Mouse (Mus musculus): Measurements from ENCODE around the gene Tex13b. TPM values are rescaled to one million over a fixed set of nuclear protein-coding genes. Genes with fewer than 3 reads are reported as not detected.
"Not testable (repeated sequence)": the region's sequence is repeated elsewhere in the genome, so short reads cannot be mapped to it uniquely, and the experiment has no call there.

Gene Tex13b
- polyA plus RNA-seq (2015; fragmentation: Nextera tagmentation; extraction: Ambion mirVana) = not detected in 2 replicates

GRCm38 (mm10) chrX:140813312-140814006 is at the start of gene Tex13b:
Gene Tex13b (minus strand): TSS chrX:140813433.
- H3K9ac ChIP-seq (ENCODE audit: low read length) = no peak within 1 kb of the TSS
- ATAC-seq (ENCODE audit: low read depth) = no peak
- no peak within 1 kb of the TSS for H3K4me3 ChIP-seq (ENCODE audit: low read length)
- no peaks in the 10 kb centered on the region for H3K36me3 ChIP-seq (ENCODE audit: control insufficient read depth, insufficient read depth, low read length)
- no peak within 1 kb of the TSS for H3K27ac ChIP-seq (ENCODE audit: low read length)
- no peaks in the 10 kb centered on the region for H3K9me3 ChIP-seq (ENCODE audit: control insufficient read depth, low read length)
- H3K4me1 ChIP-seq (replicated peaks; ENCODE audit: control insufficient read depth, insufficient read depth, low read length) = no peaks in the 10 kb centered on the region
- 93% methylated on average over 22 of the region's 22 CpGs for WGBS
- no peaks in the 10 kb centered on the region for H3K27me3 ChIP-seq (ENCODE audit: control insufficient read depth, insufficient read depth, low read depth, low read length)
- H3K4me2 ChIP-seq (ENCODE audit: low read depth, low read length) = no peak within 1 kb of the TSS

DNA sequence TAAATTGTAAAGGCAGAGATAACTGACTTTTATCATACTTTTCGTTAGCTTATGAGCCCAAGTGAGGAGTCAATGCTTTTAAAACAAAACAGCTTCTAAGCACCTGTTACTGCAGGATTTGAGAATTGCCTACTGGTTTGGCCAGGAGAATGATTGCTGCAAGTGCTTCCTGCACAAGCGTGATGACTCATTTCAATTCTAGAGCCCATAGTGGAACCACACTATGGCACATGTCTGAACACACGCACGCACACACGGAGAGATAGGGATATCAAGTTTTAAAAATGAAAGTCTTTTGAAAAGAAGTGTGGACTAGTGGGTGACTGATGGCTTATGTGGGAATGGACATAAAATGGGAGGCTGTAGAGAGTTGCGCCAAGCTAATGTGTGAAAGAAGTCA is 49.5 kb upstream of the Tex13b start:
- no peak for ATAC-seq (ENCODE audit: low read depth)
- Histone ChIP-seq H3K4me1 (replicated peaks; ENCODE audit: control insufficient read depth, insufficient read depth, low read length) (no peaks in the 10 kb centered on the region), H3K4me2 (ENCODE audit: low read depth, low read length) (no peak overlapping the region), H3K9ac (ENCODE audit: low read length) (no peak overlapping the region), H3K27me3 (ENCODE audit: control insufficient read depth, insufficient read depth, low read depth, low read length) (no peaks in the 10 kb centered on the region), H3K9me3 (ENCODE audit: control insufficient read depth, low read length) (no peaks in the 10 kb centered on the region), H3K4me3 (ENCODE audit: low read length) (no peak overlapping the region), H3K27ac (ENCODE audit: low read length) (no peak overlapping the region), H3K36me3 (ENCODE audit: control insufficient read depth, insufficient read depth, low read length) (no peaks in the 10 kb centered on the region)
- WGBS = 87% methylated on average over 6 of the region's 6 CpGs

DNA sequence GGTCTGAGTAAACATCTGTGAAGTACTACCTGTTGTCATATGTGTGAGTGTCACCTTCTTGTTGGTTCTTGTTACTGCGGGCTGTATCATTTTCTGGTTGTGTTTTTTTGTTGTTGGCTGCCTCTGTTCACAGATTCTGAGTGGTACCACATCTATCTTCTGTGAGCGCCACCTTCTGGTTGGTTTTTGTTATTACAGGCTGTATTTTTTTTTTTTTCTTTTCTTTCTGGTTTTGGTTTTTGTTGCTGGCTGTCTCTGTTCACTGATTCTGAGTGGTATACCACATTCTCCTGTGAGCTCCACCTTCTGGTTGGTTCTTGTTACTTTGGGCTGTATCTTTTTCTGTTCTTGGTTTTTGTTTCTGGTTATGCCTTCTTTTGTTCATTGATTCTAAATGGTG is 44.2 kb upstream of the Tex13b start:
- Histone ChIP-seq H3K9me3 (ENCODE audit: control insufficient read depth, low read length) (no peaks in the 10 kb centered on the region), H3K36me3 (ENCODE audit: control insufficient read depth, insufficient read depth, low read length) (no peaks in the 10 kb centered on the region), H3K27ac (ENCODE audit: low read length) (no peak overlapping the region), H3K9ac (ENCODE audit: low read length) (no peak overlapping the region), H3K27me3 (ENCODE audit: control insufficient read depth, insufficient read depth, low read depth, low read length) (no peaks in the 10 kb centered on the region; the same call in 1 of the 2 replicates), H3K4me3 (ENCODE audit: low read length) (no peak overlapping the region), H3K4me2 (ENCODE audit: low read depth, low read length) (no peak overlapping the region), H3K4me1 (replicated peaks; ENCODE audit: control insufficient read depth, insufficient read depth, low read length) (no peaks in the 10 kb centered on the region)
- 32% methylated on average over 2 of the region's 2 CpGs for WGBS
- no peak for ATAC-seq (ENCODE audit: low read depth)

DNA sequence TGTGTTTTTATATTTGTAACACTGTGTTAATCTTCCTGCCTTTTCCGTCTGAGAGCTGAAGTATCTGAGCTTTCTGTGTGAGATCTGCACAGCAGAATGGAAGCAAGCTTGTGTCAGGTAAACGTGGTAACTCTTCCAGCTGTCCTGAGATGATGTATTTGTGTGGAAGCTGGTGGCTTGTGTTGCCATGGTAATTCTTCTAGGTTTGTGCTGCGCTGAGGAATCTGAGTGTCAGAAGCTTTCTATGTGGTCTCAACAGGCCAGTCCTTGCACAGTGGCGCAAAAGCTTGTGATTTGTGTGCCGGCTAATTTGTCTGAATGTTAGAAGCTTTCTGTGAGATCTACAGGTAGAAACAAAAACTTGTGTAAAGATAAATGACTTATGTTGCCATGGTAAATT is 43.8 kb upstream of the Tex13b start:
- not testable (repeated sequence) for H3K36me3 ChIP-seq (ENCODE audit: control insufficient read depth, insufficient read depth, low read length); H3K4me2 ChIP-seq (ENCODE audit: low read depth, low read length); H3K4me3 ChIP-seq (ENCODE audit: low read length); H3K9me3 ChIP-seq (ENCODE audit: control insufficient read depth, low read length); H3K9ac ChIP-seq (ENCODE audit: low read length); H3K4me1 ChIP-seq (replicated peaks; ENCODE audit: control insufficient read depth, insufficient read depth, low read length); ATAC-seq (ENCODE audit: low read depth); H3K27me3 ChIP-seq (ENCODE audit: control insufficient read depth, insufficient read depth, low read depth, low read length); H3K27ac ChIP-seq (ENCODE audit: low read length)
- 58% methylated on average over 5 of the region's 5 CpGs for WGBS

GRCm38 (mm10) chrX:140854561-140854960 is 41.3 kb upstream of the Tex13b start:
- 59% methylated on average over 3 of the region's 3 CpGs for WGBS
- no peak overlapping the region for H3K4me2 ChIP-seq (ENCODE audit: low read depth, low read length)
- no peaks in the 10 kb centered on the region for H3K4me1 ChIP-seq (replicated peaks; ENCODE audit: control insufficient read depth, insufficient read depth, low read length)
- no peaks in the 10 kb centered on the region; the same call in 1 of the 2 replicates for H3K27me3 ChIP-seq (ENCODE audit: control insufficient read depth, insufficient read depth, low read depth, low read length)
- H3K9me3 ChIP-seq (ENCODE audit: control insufficient read depth, low read length) = no peaks in the 10 kb centered on the region
- H3K9ac ChIP-seq (ENCODE audit: low read length) = no peak overlapping the region
- no peaks in the 10 kb centered on the region for H3K36me3 ChIP-seq (ENCODE audit: control insufficient read depth, insufficient read depth, low read length)
- no peak overlapping the region for H3K4me3 ChIP-seq (ENCODE audit: low read length)
- H3K27ac ChIP-seq (ENCODE audit: low read length) = no peak overlapping the region
- ATAC-seq (ENCODE audit: low read depth) = no peak

GRCm38 (mm10) chrX:140845401-140845800 is 32.2 kb upstream of the Tex13b start:
- not testable (repeated sequence) for H3K9ac ChIP-seq (ENCODE audit: low read length); H3K27ac ChIP-seq (ENCODE audit: low read length); H3K4me3 ChIP-seq (ENCODE audit: low read length); H3K9me3 ChIP-seq (ENCODE audit: control insufficient read depth, low read length); H3K4me1 ChIP-seq (replicated peaks; ENCODE audit: control insufficient read depth, insufficient read depth, low read length); H3K27me3 ChIP-seq (ENCODE audit: control insufficient read depth, insufficient read depth, low read depth, low read length); ATAC-seq (ENCODE audit: low read depth); H3K4me2 ChIP-seq (ENCODE audit: low read depth, low read length); H3K36me3 ChIP-seq (ENCODE audit: control insufficient read depth, insufficient read depth, low read length)
- 60% methylated on average over 1 of the region's 1 CpGs for WGBS

GRCm38 (mm10) chrX:140839887-140840286 is 26.7 kb upstream of the Tex13b start:
- Histone ChIP-seq H3K4me1 (replicated peaks; ENCODE audit: control insufficient read depth, insufficient read depth, low read length) (no peaks in the 10 kb centered on the region), H3K27me3 (ENCODE audit: control insufficient read depth, insufficient read depth, low read depth, low read length) (no peaks in the 10 kb centered on the region), H3K9me3 (ENCODE audit: control insufficient read depth, low read length) (no peaks in the 10 kb centered on the region), H3K4me3 (ENCODE audit: low read length) (no peak overlapping the region), H3K27ac (ENCODE audit: low read length) (no peak overlapping the region), H3K4me2 (ENCODE audit: low read depth, low read length) (no peak overlapping the region), H3K9ac (ENCODE audit: low read length) (no peak overlapping the region), H3K36me3 (ENCODE audit: control insufficient read depth, insufficient read depth, low read length) (no peaks in the 10 kb centered on the region)
- ATAC-seq (ENCODE audit: low read depth) = no peak
- 58% methylated on average over 4 of the region's 4 CpGs for WGBS

- Histone ChIP-seq H3K9me3 (ENCODE audit: control insufficient read depth, low read length) (no peaks in the 10 kb centered on the region), H3K27ac (ENCODE audit: low read length) (no peak overlapping the region), H3K4me2 (ENCODE audit: low read depth, low read length) (no peak overlapping the region), H3K9ac (ENCODE audit: low read length) (no peak overlapping the region), H3K27me3 (ENCODE audit: control insufficient read depth, insufficient read depth, low read depth, low read length) (no peaks in the 10 kb centered on the region), H3K4me3 (ENCODE audit: low read length) (no peak overlapping the region), H3K36me3 (ENCODE audit: control insufficient read depth, insufficient read depth, low read length) (no peaks in the 10 kb centered on the region), H3K4me1 (replicated peaks; ENCODE audit: control insufficient read depth, insufficient read depth, low read length) (no peaks in the 10 kb centered on the region)
- WGBS = 65% methylated on average over 3 of the region's 3 CpGs
- ATAC-seq (ENCODE audit: low read depth) = no peak
Measured at GRCm38 (mm10) chrX:140838077-140838476, 24.8 kb upstream of the Tex13b start.

- Histone ChIP-seq H3K4me2 (ENCODE audit: low read depth, low read length) (no peak overlapping the region), H3K9ac (ENCODE audit: low read length) (no peak overlapping the region), H3K4me3 (ENCODE audit: low read length) (no peak overlapping the region), H3K27ac (ENCODE audit: low read length) (no peak overlapping the region), H3K9me3 (ENCODE audit: control insufficient read depth, low read length) (no peaks in the 10 kb centered on the region), H3K27me3 (ENCODE audit: control insufficient read depth, insufficient read depth, low read depth, low read length) (no peaks in the 10 kb centered on the region; the same call in 1 of the 2 replicates), H3K36me3 (ENCODE audit: control insufficient read depth, insufficient read depth, low read length) (no peaks in the 10 kb centered on the region), H3K4me1 (replicated peaks; ENCODE audit: control insufficient read depth, insufficient read depth, low read length) (no peaks in the 10 kb centered on the region)
- 62% methylated on average over 4 of the region's 4 CpGs for WGBS
- no peak for ATAC-seq (ENCODE audit: low read depth)
Measured at GRCm38 (mm10) chrX:140831706-140832105, 18.5 kb upstream of the Tex13b start.

Measured in lung, embryonic 16.5 days (tissue).